Mouse (Mus musculus) urinary bladder, adult 18-20 months (tissue): ENCODE measurements around the gene Mettl17.
"Not testable (repeated sequence)": the region's sequence is repeated elsewhere in the genome, so short reads cannot be mapped to it uniquely, and the experiment has no call there.

ENCODE experiments used
- DNase-seq, 2 experiments: peaks; one replicate each; pipeline ENCODE4 v3.0.0; 2022; ENCODE audit warnings: low spot score in 2 of 2, mixed read lengths in 2 of 2

Mettl17 gene

GRCm38 (mm10) chr14:51896539-51897170, 12.0 kb downstream of the Mettl17 start:
- no peak for DNase-seq

GRCm38 (mm10) chr14:51899351-51899750, 14.7 kb downstream of the Mettl17 start:
- DNase-seq = no peak

GRCm38 (mm10) chr14:51902806-51903710, 18.4 kb downstream of the Mettl17 start:
- DNase-seq = peak; percentile 59 to 66

GRCm38 (mm10) chr14:51903782-51904181, 19.1 kb downstream of the Mettl17 start:
- DNase-seq = peak in 1 of 2 experiments; percentile 25

- DNase-seq = no peak
These were observed 20.1 kb downstream of the Mettl17 start for GRCm38 (mm10) chr14:51904706-51905105.

- DNase-seq = no peak
These were observed 21.5 kb downstream of the Mettl17 start for GRCm38 (mm10) chr14:51906102-51906501.

GRCm38 (mm10) chr14:51911301-51911700, 26.7 kb downstream of the Mettl17 start:
- no peak for DNase-seq

GRCm38 (mm10) chr14:51912391-51913061, 27.9 kb downstream of the Mettl17 start:
- no peak for DNase-seq

GRCm38 (mm10) chr14:51913062-51913959, 28.7 kb downstream of the Mettl17 start:
- DNase-seq = peak; percentile 84 to 91

GRCm38 (mm10) chr14:51913960-51914762, 29.5 kb downstream of the Mettl17 start, which contains the start of gene Ndrg2:
Ndrg2 (minus strand) TSS chr14:51914158.
- DNase-seq = peak; percentile 65 to 81

- DNase-seq = no peak
These were observed 30.4 kb downstream of the Mettl17 start for GRCm38 (mm10) chr14:51915030-51915429.

- no peak for DNase-seq
These were observed 31.9 kb downstream of the Mettl17 start for GRCm38 (mm10) chr14:51916539-51916938.

- DNase-seq = no peak
These were observed 33.5 kb downstream of the Mettl17 start, which contains the start of gene Tppp2 for GRCm38 (mm10) chr14:51918125-51918524. Tppp2 (plus strand) TSS chr14:51918425.

GRCm38 (mm10) chr14:51918966-51919365, 34.3 kb downstream of the Mettl17 start:
- no peak for DNase-seq

- DNase-seq = peak in 1 of 2 experiments; percentile 54
These were observed 37.3 kb downstream of the Mettl17 start for GRCm38 (mm10) chr14:51921759-51922570.

- no peak for DNase-seq
These were observed 37.9 kb downstream of the Mettl17 start, which contains the start of gene Rnase13 for GRCm38 (mm10) chr14:51922571-51922865. Rnase13 (minus strand) TSS chr14:51922773.

GRCm38 (mm10) chr14:51922910-51923309, 38.3 kb downstream of the Mettl17 start:
- DNase-seq = no peak

- DNase-seq = peak in 1 of 2 experiments; percentile 61
These were observed 38.9 kb downstream of the Mettl17 start for GRCm38 (mm10) chr14:51923492-51923891.

GRCm38 (mm10) chr14:51926930-51927329, 42.3 kb downstream of the Mettl17 start:
- DNase-seq = not testable (repeated sequence)
